Mouse (Mus musculus): ENCODE results near the gene Ccdc155.

Gene Ccdc155

GRCm38 (mm10) chr7:45145460-45145859 is 59.2 kb downstream of the Ccdc155 start:
- in situ Hi-C loops (cut with MboI, MseI), result no loop called here

DNA sequence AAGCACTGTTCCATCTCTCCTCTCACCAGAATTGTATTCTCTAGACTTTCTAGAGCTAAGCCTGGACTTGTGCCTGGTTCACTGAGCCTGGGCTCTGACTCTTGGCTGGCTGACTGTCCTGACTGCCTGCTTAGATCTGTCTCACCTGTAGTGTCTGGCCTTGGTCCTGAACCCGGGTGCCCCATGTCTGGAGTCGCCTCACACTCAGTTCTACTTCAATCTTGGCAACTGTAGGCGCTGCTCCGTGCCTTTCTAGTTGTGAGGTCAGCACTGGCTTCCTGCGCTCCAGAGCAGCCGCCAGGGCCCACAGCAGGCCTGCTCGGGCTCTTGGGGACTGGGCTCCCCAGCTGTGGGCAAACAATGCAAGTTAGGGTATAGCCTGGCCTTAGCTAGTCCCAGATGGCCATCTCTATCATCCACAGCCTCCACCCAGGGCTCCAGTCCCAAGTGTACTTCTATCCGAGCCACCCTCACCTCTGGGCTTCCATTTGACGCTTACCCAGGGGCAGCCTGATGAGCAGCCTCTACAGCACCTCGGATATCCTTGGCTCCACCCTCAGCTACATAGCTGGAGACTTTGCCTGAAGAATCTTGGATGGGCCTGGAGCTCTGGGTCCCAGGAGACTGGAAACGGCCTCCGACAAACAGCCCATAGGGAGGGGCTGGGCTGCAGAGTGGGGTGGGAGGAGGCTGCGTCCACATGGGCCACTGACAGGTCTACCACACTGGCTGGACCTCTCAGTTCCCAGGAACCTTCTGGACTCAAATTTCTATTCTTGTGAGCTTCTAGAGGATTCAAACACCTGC is 60.1 kb downstream of the Ccdc155 start:
- in situ Hi-C loops (cut with MboI, MseI), result no loop called here

DNA sequence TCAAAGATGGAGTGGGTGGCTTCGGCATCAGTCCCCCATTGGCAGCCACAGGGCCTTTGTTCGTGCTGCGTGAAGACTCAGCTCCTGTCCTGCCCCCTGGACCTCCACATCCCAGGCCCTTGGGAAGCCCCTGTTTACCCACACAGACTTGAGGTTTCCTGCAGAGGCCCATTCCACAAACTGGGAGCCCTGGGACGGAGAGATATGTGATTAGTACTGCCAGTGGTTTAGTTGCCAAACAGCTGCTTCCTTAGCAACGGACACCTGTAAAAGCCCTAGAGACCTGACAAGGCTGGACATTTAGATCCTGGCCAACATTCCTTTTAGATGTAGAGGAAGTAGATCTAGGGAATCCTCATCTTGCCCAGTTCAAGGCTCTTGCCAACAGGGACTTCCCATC is 62.8 kb downstream of the Ccdc155 start:
- in situ Hi-C loops (cut with MboI, MseI), result no loop called here

GRCm38 (mm10) chr7:45141319-45141718 is 63.4 kb downstream of the Ccdc155 start:
- in situ Hi-C loops (cut with MboI, MseI), result no loop called here

DNA sequence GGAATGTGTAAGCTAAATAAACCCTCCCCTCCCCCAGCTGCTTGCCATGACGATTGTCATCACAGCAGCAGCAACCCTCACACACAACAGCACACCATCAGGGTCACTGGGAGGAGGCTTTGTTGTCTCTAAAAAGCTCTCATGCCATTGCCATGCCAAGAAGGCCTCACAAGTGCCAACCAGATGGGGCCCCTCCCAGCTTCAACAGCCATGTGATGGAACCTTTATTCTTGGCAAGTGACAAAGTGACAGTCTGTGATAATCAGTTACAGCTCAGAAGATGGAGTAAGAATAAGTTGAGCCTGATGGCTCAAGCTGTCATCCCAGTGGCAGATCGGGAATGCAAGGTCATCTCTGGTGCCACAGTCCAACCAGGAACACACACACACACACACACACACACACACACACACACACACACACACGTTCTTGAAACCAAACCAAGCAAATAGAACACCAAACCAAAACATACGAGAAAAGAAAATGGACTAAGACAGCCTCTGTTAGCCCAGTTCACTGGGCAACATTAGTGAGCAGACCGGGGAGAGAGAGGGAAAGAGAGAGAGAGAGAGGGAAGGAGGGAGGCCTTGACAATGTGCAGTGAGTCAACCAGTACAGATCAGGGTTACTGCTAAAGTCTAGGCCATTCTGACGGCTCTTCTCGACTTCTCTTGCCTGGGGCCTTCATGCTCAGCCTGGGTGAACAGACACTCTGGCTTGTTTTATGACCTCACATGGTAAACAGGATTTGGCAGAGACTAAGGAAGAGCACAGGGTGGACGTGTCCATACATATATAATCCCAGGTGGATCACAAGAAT is 64.6 kb downstream of the Ccdc155 start:
- in situ Hi-C loops (cut with MboI, MseI), result no loop called here

- in situ Hi-C loops (cut with MboI, MseI), result no loop called here
Measured at GRCm38 (mm10) chr7:45138403-45138802, 66.3 kb downstream of the Ccdc155 start.

- in situ Hi-C loops (cut with MboI, MseI), result no loop called here
Measured at GRCm38 (mm10) chr7:45137171-45138006, 67.3 kb downstream of the Ccdc155 start.

GRCm38 (mm10) chr7:45135993-45136567 is 68.6 kb downstream of the Ccdc155 start, which contains the start of the genes Gm45713 and Flt3l:
Gm45713 (minus strand) TSS chr7:45136231.
Flt3l (minus strand) TSS chr7:45136432.
- in situ Hi-C loops (cut with MboI, MseI), result no loop called here

DNA sequence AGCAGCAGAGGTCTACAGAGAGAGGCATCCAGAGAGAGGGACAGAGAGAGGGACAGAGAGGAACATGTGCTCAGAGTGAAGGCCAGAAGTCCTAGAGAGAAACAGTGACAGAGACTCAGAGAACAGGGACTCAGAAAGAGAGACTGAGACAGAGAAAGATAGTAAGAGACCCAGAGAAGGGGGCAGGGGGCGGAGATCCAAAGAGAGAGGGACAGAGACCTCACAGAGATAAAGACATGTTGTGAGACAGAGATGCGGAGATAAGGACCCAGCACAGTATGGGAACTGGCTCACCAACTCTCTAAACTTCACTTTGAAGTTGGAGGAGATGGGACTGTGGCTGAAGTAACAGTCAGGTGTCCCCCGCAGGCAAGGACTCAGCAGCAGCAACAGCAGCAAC is 69.3 kb downstream of the Ccdc155 start:
- in situ Hi-C loops (cut with MboI, MseI), result no loop called here

- in situ Hi-C loops (cut with MboI, MseI), result no loop called here
Measured at GRCm38 (mm10) chr7:45134544-45135026, 70.1 kb downstream of the Ccdc155 start.
